Mouse (Mus musculus) MEL (cell line): ENCODE data around the gene Vwa8.

Experiments used
- CTCF ChIP-seq, 3 experiments: IDR thresholded peaks in 2 of 3; conservative IDR thresholded peaks in 1 of 3; 2 replicates each; pipeline ENCODE4 v1.5.1; 2011 to 2012; ENCODE audit warnings: low read length in 3 of 3, low read depth in 2 of 3, mild to moderate bottlenecking in 2 of 3, improper control_type of control experiment in 1 of 3, inconsistent platforms in 1 of 3, mixed read lengths in 1 of 3, moderate library complexity in 1 of 3; ENCODE audit not compliant: control insufficient read depth in 1 of 3, insufficient read depth in 1 of 3, poor library complexity in 1 of 3, severe bottlenecking in 1 of 3
- EP300 ChIP-seq, 2 experiments: IDR thresholded peaks; 2 replicates each; pipeline ENCODE4 v1.6.1; 2011; ENCODE audit warnings: improper control_type of control experiment in 2 of 2, low read length in 2 of 2, low read depth in 1 of 2, mild to moderate bottlenecking in 1 of 2
- GATA1 ChIP-seq: IDR thresholded peaks from 2 replicates; pipeline ENCODE4 v1.6.1; 2011; ENCODE audit warnings: low read depth, low read length, improper control_type of control experiment
- MEF2A ChIP-seq: IDR thresholded peaks from 2 replicates; pipeline ENCODE4 v1.6.1; 2014; ENCODE audit warnings: low read depth, mild to moderate bottlenecking, inconsistent platforms, low read length, improper control_type of control experiment; ENCODE audit not compliant: poor library complexity, insufficient replicate concordance, severe bottlenecking; ENCODE audit errors: extremely low read depth
- MXI1 ChIP-seq: IDR thresholded peaks from 2 replicates; pipeline ENCODE4 v1.6.1; 2011; ENCODE audit warnings: mild to moderate bottlenecking, low read depth, low read length, improper control_type of control experiment
- NRF1 ChIP-seq: IDR thresholded peaks from 2 replicates; pipeline ENCODE4 v1.6.1; 2014; ENCODE audit warnings: low read depth, mild to moderate bottlenecking, inconsistent platforms, low read length, improper control_type of control experiment, moderate library complexity; ENCODE audit not compliant: poor library complexity, insufficient read depth, severe bottlenecking
- POLR2A ChIP-seq, 2 experiments: IDR thresholded peaks; 2 replicates each; pipeline ENCODE4 v1.6.1; 2011 to 2012; ENCODE audit warnings: low read length in 2 of 2, mild to moderate bottlenecking in 2 of 2, control low read depth in 1 of 2, improper control_type of control experiment in 1 of 2, low read depth in 1 of 2, moderate library complexity in 1 of 2; ENCODE audit not compliant: control insufficient read depth in 1 of 2, insufficient read depth in 1 of 2, poor library complexity in 1 of 2
- POLR2AphosphoS2 ChIP-seq: IDR thresholded peaks from 2 replicates; pipeline ENCODE4 v1.6.1; 2011; ENCODE audit warnings: low read length, improper control_type of control experiment
- RAD21 ChIP-seq: IDR thresholded peaks from 2 replicates; pipeline ENCODE4 v1.6.1; 2011; ENCODE audit warnings: mild to moderate bottlenecking, low read depth, low read length, improper control_type of control experiment
- SIN3A ChIP-seq: IDR thresholded peaks from 2 replicates; pipeline ENCODE4 v1.6.1; 2012; ENCODE audit warnings: low read length, improper control_type of control experiment, inconsistent platforms
- TAL1 ChIP-seq: IDR thresholded peaks from 2 replicates; pipeline ENCODE4 v1.6.1; 2012; ENCODE audit warnings: mild to moderate bottlenecking, inconsistent platforms, low read length, moderate library complexity, mixed read lengths
- USF1 ChIP-seq: IDR thresholded peaks from 2 replicates; pipeline ENCODE4 v1.6.1; 2014; ENCODE audit warnings: low read depth, mild to moderate bottlenecking, inconsistent platforms, low read length, improper control_type of control experiment, moderate library complexity
- ZMIZ1 ChIP-seq: IDR thresholded peaks from 2 replicates; pipeline ENCODE4 v1.6.1; 2012; ENCODE audit warnings: low read depth, mild to moderate bottlenecking, inconsistent platforms, low read length, improper control_type of control experiment, moderate library complexity

DNA sequence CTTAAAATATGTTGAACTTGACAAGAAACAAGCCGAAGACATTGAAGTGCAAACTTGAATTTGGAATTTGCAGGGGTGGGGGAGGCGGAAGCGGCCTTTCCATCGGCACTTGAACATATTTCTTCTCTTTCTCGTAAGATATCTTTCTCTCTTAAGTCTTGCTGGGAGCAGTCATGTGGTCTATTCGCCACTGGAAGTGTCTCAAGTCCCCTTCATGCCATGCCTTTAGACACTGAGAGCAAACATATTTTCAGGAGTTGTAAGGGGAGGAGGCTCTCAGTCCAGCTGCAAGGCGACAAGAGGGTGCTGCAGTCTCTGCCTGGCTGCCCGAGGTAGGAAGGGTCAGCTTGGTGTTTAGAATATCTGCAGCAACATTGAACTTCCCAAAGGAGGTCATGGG is 288.2 kb downstream of the Vwa8 start:
- TF ChIP-seq CTCF (IDR thresholded peaks at IDR 0.05 in 2 of 3, conservative IDR thresholded peaks at IDR 0.05 in 1 of 3; ENCODE audit: control insufficient read depth in 1 of 3, insufficient read depth in 1 of 3, low read depth in 2 of 3, low read length in 3 of 3, poor library complexity in 1 of 3, severe bottlenecking in 1 of 3) (no peak), EP300 (IDR thresholded peaks at IDR 0.05; ENCODE audit: low read depth in 1 of 2, low read length in 2 of 2) (no peak), GATA1 (no peak), POLR2A (IDR thresholded peaks at IDR 0.05; ENCODE audit: control insufficient read depth in 1 of 2, insufficient read depth in 1 of 2, low read depth in 1 of 2, low read length in 2 of 2, poor library complexity in 1 of 2) (no peak), MEF2A (no peak), MXI1 (no peak), RAD21 (no peak), SIN3A (no peak), USF1 (no peak), ZMIZ1 (no peak), TAL1 (no peak), POLR2AphosphoS2 (no peak), NRF1 (no peak)
